18 mouse cellular contexts compared by ENCODE assay signal in genomic region chr15:31299258-31299917, GRCm38 (mm10).
DNase-seq lines count a peak whose midpoint lies in the region; ATAC-seq and TF ChIP-seq lines count a peak whose summit lies in the region.
"Had no signal": no experiment of that assay in that cellular context is flagged by ENCODE, and none has a peak within 500 bp of the region (broad histone marks: within the 10 kb centered on the region; RNA-seq: fewer than 3 reads in every experiment).

No protein-coding gene starts in this region.

- no peaks in the 10 kb centered on the region for H3K36me3 ChIP-seq in heart, embryonic 11.5 days (ENCODE audit: control insufficient read depth, insufficient read depth, low read length)
- no peaks in the 10 kb centered on the region for H3K36me3 ChIP-seq in midbrain, embryonic 16.5 days (ENCODE audit: control insufficient read depth, insufficient read depth, low read length)
- H3K36me3 ChIP-seq in midbrain, embryonic 11.5 days (ENCODE audit: control insufficient read depth, insufficient read depth, low read length), result no peaks in the 10 kb centered on the region
- H3K36me3 ChIP-seq in neural tube, embryonic 15.5 days, result no peaks in the 10 kb centered on the region
- H3K36me3 ChIP-seq: embryonic facial prominence, embryonic 15.5 days; forebrain, embryonic 15.5 days; kidney, embryonic 15.5 days; lung, embryonic 15.5 days; stomach, embryonic 15.5 days had no signal

- H3K27ac ChIP-seq in heart, embryonic 11.5 days (ENCODE audit: low read depth, low read length), result no peak overlapping the region
- H3K27ac ChIP-seq in midbrain, embryonic 16.5 days (ENCODE audit: low read length), result no peak overlapping the region
- no peak overlapping the region for H3K27ac ChIP-seq in midbrain, embryonic 11.5 days (ENCODE audit: low read depth, low read length)
- no peak overlapping the region for H3K27ac ChIP-seq in neural tube, embryonic 15.5 days (replicated peaks)
- H3K27ac ChIP-seq: embryonic facial prominence, embryonic 15.5 days; forebrain, embryonic 15.5 days; kidney, embryonic 15.5 days; lung, embryonic 15.5 days; stomach, embryonic 15.5 days had no signal

- WGBS in heart, embryonic 11.5 days (ENCODE audit: insufficient replicate concordance), result 59% methylated on average over 6 of the region's 6 CpGs
- 59% methylated on average over 6 of the region's 6 CpGs for WGBS in midbrain, embryonic 16.5 days
- 73% methylated on average over 6 of the region's 6 CpGs for WGBS in midbrain, embryonic 11.5 days
- WGBS in neural tube, embryonic 15.5 days, result 49% methylated on average over 6 of the region's 6 CpGs
- 45% methylated on average over 6 of the region's 6 CpGs for WGBS in lung, adult 2 months

- peaks cover 12% of the 10 kb centered on the region; the same call in 1 of the 2 replicates for H3K4me1 ChIP-seq in heart, embryonic 11.5 days (ENCODE audit: control insufficient read depth, insufficient read depth, low read length)
- H3K4me1 ChIP-seq in midbrain, embryonic 16.5 days (ENCODE audit: control insufficient read depth, insufficient read depth, low read length), result peaks cover 10% of the 10 kb centered on the region; the same call in 1 of the 2 replicates
- peaks cover 9% of the 10 kb centered on the region for H3K4me1 ChIP-seq in midbrain, embryonic 11.5 days (ENCODE audit: control insufficient read depth, insufficient read depth, low read length)
- peaks cover 20% of the 10 kb centered on the region for H3K4me1 ChIP-seq in neural tube, embryonic 15.5 days
- peaks cover 9% of the 10 kb centered on the region for H3K4me1 ChIP-seq in lung, adult 2 months (ENCODE audit: control insufficient read depth, insufficient read depth, low read length)

- peak; percentile 94 for DNase-seq in heart, adult 11 months
- no peak for DNase-seq in midbrain, embryonic 11.5 days (ENCODE audit: low spot score, missing footprints)
- peak; percentile 38 for DNase-seq in gastrocnemius, postnatal 25 days
- no peak for DNase-seq in thymus, adult 18-20 months
- DNase-seq in lung, adult 2 months, result no peak
- DNase-seq: adrenal gland, postnatal 10 days; heart, postnatal 14 days; layer of hippocampus, adult 9-11 months; thymus, postnatal 4 days had no signal

- H3K27me3 ChIP-seq in heart, embryonic 11.5 days (ENCODE audit: control insufficient read depth, insufficient read depth, low read length), result peaks cover 30% of the 10 kb centered on the region
- no peaks in the 10 kb centered on the region for H3K27me3 ChIP-seq in midbrain, embryonic 16.5 days (ENCODE audit: control insufficient read depth, insufficient read depth, low read depth, low read length)
- H3K27me3 ChIP-seq in midbrain, embryonic 11.5 days (ENCODE audit: control insufficient read depth, insufficient read depth, low read length), result peaks cover 20% of the 10 kb centered on the region
- H3K27me3 ChIP-seq in neural tube, embryonic 15.5 days (replicated peaks), result peaks cover 15% of the 10 kb centered on the region

- no peak for TF ChIP-seq POLR2A in lung, adult 2 months (IDR thresholded peaks at IDR 0.05; ENCODE audit: borderline replicate concordance, extremely low read depth, low read depth, low read length)

- no peak overlapping the region for H3K4me3 ChIP-seq in heart, embryonic 11.5 days (ENCODE audit: low read depth, low read length)
- no peak overlapping the region for H3K4me3 ChIP-seq in midbrain, embryonic 16.5 days (ENCODE audit: low read depth, low read length)
- no peak overlapping the region for H3K4me3 ChIP-seq in midbrain, embryonic 11.5 days (ENCODE audit: low read depth, low read length)
- H3K4me3 ChIP-seq in neural tube, embryonic 15.5 days (replicated peaks), result no peak overlapping the region
- H3K4me3 ChIP-seq in lung, adult 2 months (replicated peaks; ENCODE audit: extremely low read depth, low read depth, low read length), result no peak overlapping the region
- H3K4me3 ChIP-seq: embryonic facial prominence, embryonic 15.5 days; forebrain, embryonic 15.5 days; kidney, embryonic 15.5 days; lung, embryonic 15.5 days; myocyte; stomach, embryonic 15.5 days had no signal

- H3K4me2 ChIP-seq in heart, embryonic 11.5 days, result no peak overlapping the region
- no peak overlapping the region for H3K4me2 ChIP-seq in midbrain, embryonic 16.5 days (ENCODE audit: low read length)
- H3K4me2 ChIP-seq in midbrain, embryonic 11.5 days, result no peak overlapping the region
- H3K4me2 ChIP-seq in neural tube, embryonic 15.5 days, result no peak overlapping the region
- H3K4me2 ChIP-seq: embryonic facial prominence, embryonic 15.5 days; forebrain, embryonic 15.5 days; kidney, embryonic 15.5 days; lung, embryonic 15.5 days; stomach, embryonic 15.5 days had no signal

- no peaks in the 10 kb centered on the region for H3K9me3 ChIP-seq in heart, embryonic 11.5 days (replicated peaks; ENCODE audit: control insufficient read depth, low read length)
- no peaks in the 10 kb centered on the region for H3K9me3 ChIP-seq in midbrain, embryonic 16.5 days (replicated peaks; ENCODE audit: control insufficient read depth, low read length, poor library complexity, severe bottlenecking)
- H3K9me3 ChIP-seq in midbrain, embryonic 11.5 days (ENCODE audit: control insufficient read depth, low read length), result no peaks in the 10 kb centered on the region
- H3K9me3 ChIP-seq in neural tube, embryonic 15.5 days (replicated peaks), result no peaks in the 10 kb centered on the region
- H3K9me3 ChIP-seq: embryonic facial prominence, embryonic 15.5 days; forebrain, embryonic 15.5 days; kidney, embryonic 15.5 days; lung, embryonic 15.5 days; stomach, embryonic 15.5 days had no signal

- no peak for ATAC-seq in heart, embryonic 11.5 days (replicated peaks; ENCODE audit: insufficient number of reproducible peaks, low FRiP score, low TSS enrichment)
- ATAC-seq in midbrain, embryonic 16.5 days, result 0 out of 2 replicates have a peak, but pooled peaks have one; percentile 36
- no peak for ATAC-seq in midbrain, embryonic 11.5 days (ENCODE audit: low FRiP score)
- ATAC-seq in neural tube, embryonic 15.5 days (ENCODE audit: low FRiP score), result peak; percentile 48; the same call in 1 of the 2 replicates
- ATAC-seq: forebrain, embryonic 15.5 days had no signal

- no peak overlapping the region for H3K9ac ChIP-seq in heart, embryonic 11.5 days (ENCODE audit: low read depth, low read length)
- no peak overlapping the region for H3K9ac ChIP-seq in midbrain, embryonic 16.5 days (ENCODE audit: low read depth, low read length)
- no peak overlapping the region for H3K9ac ChIP-seq in midbrain, embryonic 11.5 days (ENCODE audit: low read length)
- H3K9ac ChIP-seq in neural tube, embryonic 15.5 days (replicated peaks), result no peak overlapping the region
- H3K9ac ChIP-seq: embryonic facial prominence, embryonic 15.5 days; forebrain, embryonic 15.5 days; kidney, embryonic 15.5 days; lung, embryonic 15.5 days; stomach, embryonic 15.5 days had no signal

- no peak for TF ChIP-seq CTCF in lung, adult 2 months (IDR thresholded peaks at IDR 0.05; ENCODE audit: insufficient read depth, low read length)

Comparison
In these comparisons a context has a peak if more than half of its experiments do, and no peak if none do; other contexts are left out.
1. ATAC-seq: peak in midbrain, embryonic 16.5 days (single experiment) and neural tube, embryonic 15.5 days (single experiment); none in heart, embryonic 11.5 days (single experiment) and midbrain, embryonic 11.5 days (single experiment).
2. DNase-seq: peak in heart, adult 11 months (single experiment) and gastrocnemius, postnatal 25 days (single experiment); none in midbrain, embryonic 11.5 days (single experiment), thymus, adult 18-20 months (0 of 2) and lung, adult 2 months (single experiment).